Mouse (Mus musculus) ES-Bruce4 (cell line): ENCODE data around the gene Arhgap20.

Source experiments
- CTCF ChIP-seq: IDR thresholded peaks from one replicate; pipeline ENCODE4 v1.8.1; 2011; ENCODE audit warnings: low read depth, low read length
- EP300 ChIP-seq: IDR thresholded peaks from 2 replicates; pipeline ENCODE4 v1.6.1; 2011; ENCODE audit warnings: low read depth, low read length; ENCODE audit not compliant: insufficient read depth
- POLR2A ChIP-seq: IDR thresholded peaks from one replicate; pipeline ENCODE4 v1.8.1; 2011; ENCODE audit warnings: low read length; ENCODE audit not compliant: insufficient read depth

DNA sequence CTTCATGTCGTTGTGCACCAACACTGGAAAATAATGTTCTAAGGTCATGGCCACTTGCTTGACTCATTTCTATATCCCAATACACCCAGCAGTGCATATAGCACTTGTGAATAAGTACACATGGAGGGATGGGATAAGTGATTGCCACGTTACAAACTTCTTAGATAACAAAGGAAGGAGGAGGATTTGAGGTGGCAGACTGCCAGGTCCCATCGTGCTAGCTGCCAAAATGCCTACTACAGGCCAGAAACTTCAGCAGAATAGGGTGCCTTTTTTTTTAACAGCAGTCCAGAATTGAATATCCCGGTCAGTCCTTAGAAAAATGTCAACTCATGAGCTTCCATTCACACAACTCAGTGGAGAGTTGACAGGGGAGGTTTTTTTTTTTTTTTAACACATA lies 78.1 kb downstream of the Arhgap20 start:
- TF ChIP-seq CTCF (no peak), EP300 (no peak), POLR2A (no peak)
